Mouse (Mus musculus): ENCODE measurements at regions not wholly inside any gene's neighbourhood (a gene's known extent, or its start where the extent isn't known, plus 50 kb on each side); places are given as distances from the start of the nearest gene placed in this dataset.

DNA sequence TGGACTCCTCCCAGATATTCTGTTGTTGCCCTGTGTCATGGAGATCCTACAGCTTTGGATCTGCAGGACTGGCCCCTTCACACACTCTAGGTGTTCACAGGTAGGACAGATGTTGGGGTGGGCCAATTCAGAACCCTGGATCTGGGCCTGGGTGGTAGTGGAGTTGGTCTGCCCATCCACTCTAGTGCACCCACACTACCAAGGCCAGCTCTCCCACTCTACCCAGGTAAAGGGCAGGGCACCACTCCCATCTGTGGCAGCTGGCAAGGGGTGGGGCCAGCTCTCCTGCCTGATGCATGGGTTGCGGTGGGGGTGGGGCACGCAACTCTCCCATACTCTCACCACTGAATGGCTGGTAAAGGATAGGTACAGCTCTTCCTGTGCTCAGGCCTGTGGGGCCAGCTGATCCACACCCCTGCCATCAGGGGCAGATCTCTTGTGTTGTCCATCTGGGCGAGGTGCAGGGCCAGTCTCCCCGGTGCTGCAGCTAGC is 76.5 kb downstream of the Gja1 start:
- no peak for DNase-seq (ENCODE audit: low spot score in 2 of 2)

DNA sequence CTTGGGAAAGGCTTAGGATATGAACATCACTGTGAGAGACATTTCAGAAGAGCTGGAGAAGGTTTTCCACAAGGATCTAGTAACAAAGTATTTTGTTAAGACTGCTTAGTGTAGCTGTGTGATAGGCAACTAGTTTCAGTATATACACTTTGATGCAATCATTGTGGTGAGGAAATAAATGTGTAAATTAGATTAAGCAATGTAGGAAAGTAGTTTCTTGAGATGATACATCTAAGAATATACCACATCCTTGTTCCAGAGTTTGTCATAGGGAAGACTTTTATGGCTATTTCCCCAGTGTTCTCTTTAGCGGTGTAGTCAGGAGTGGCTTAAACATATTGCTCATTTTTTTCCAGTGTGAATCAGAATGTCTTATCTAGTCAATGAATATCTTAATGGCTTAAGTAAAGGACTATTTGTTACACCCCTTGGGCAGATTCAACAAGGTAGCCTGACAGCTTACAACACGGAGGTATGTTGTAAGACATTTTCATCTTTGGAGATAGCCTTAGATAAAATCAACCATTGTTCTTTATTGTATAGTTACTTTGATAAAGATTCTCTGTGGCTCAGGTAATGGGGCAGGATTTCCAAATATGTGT is 78.8 kb downstream of the Gja1 start:
- DNase-seq (ENCODE audit: low spot score in 2 of 2), result no peak

DNA sequence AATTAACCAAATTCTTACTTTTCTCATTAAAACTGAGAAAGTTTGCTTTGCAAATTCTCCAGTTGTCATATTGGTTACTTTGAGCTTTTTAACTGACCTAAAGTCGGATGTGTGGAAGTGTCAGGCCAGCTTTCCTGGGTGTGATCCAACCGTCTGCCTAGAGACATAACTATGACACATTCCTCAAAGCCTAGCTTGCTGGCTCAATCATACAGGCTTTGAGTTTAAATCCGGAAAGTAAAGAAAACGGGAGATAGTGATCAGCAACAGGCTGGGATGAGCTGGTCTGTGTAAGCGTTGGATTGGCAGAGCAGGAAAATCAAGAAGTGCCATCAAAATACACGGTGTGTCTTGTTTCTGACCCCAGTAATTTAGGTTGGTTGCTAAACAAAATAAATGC is 91.4 kb downstream of the Gja1 start:
- no peak for DNase-seq (ENCODE audit: low spot score in 2 of 2)

DNA sequence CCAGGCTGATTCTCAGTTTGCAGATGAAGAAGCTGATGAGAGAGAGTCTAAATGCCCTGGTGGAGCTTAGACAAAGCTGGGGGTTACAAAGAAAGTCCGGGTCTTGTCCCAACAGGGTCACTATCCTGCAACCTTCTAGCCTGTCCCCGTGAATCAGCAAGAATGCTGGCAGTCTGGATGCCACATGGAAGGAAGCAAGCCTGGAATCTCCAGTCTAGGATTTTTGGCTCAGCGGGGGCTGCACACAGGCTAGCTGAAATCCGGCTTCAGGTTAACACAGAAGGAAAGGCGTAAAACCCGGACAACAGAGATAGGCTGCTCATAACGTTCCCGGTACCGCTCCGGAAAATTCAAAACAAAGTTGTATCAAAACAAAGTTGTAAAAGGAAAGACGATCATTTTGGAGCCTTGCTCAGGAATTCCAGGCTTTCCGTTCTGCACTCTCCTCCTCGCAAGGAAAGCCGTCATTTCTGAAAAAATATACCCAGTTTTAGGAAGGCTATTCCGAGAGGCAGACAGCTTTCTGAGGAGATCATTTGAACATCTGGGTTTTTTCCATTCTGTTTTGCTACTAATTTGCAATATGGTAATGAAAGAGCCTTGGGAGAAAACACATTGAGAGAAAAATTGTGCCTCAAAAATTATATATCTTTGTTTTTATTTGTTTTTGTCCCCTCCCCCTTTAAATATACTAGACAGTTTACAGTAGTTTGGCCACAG is 92.0 kb downstream of the Gja1 start:
- no peak for DNase-seq (ENCODE audit: low spot score in 2 of 2)

DNA sequence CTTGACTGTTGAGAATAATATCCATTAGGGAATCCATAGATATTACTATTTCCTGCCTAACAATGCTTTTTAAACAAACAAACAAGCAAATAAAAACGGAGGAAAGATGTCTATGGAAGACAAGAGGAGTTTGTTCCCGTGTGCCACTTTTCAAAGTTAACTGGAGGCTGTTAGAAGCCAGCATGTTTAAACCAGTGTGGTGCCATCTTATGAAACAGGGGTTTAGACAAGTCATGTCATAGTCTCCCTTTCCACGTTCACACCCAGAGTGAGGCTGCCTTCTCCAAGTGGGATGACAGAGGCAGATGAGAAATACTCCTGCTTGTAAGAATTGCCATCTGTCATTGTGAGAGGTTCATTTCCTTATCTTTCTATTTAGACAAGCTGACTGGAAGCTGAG is 92.8 kb downstream of the Gja1 start:
- no peak for DNase-seq (ENCODE audit: low spot score in 2 of 2)

DNA sequence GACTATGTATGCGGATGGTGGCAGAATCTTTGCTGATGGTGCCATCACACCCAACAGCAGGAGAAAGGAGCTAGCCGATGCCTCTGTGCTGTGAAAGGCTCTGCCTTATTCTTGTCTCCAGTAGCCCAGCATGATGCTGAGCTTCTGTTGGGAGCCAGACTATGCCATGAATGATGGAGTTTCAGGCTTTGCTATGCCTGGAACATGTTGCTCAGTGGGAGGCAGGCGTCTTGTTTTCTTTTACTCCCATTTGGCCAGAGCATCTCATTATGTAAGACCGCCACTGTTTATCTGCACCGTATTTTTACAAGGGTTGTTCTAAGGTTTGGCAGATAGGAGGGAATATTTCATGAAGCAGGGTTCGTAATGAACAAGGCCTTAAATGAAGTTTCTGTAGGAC is 97.8 kb downstream of the Gja1 start:
- DNase-seq (ENCODE audit: low spot score in 2 of 2), result no peak

DNA sequence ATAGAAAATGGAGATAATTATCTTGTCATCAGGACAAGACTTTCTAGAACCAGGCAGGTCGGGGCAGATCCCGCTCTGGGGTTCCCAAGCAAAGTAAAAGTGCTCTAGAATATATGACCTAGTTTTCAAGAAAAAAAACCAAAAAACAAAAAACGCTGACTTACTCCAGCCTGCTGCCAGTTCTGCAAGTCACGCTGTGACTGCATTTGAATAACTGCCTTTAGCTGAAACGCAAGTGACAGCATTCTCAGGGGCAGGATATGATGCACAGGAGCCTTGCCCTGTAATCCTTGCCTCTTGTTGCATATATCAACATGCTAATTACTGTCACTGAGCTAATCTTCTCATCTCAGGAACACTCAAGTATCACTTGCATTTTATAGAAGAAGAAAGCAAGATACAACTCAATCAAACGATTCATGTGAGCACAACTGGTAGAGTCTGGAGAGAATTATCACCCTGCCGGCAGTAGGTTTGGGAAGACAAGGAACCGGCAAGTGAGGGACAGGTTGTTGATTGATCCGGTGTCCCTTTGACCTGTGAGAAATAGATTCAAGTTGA is 105.1 kb downstream of the Gja1 start:
- no peak for DNase-seq (ENCODE audit: low spot score in 2 of 2)

DNA sequence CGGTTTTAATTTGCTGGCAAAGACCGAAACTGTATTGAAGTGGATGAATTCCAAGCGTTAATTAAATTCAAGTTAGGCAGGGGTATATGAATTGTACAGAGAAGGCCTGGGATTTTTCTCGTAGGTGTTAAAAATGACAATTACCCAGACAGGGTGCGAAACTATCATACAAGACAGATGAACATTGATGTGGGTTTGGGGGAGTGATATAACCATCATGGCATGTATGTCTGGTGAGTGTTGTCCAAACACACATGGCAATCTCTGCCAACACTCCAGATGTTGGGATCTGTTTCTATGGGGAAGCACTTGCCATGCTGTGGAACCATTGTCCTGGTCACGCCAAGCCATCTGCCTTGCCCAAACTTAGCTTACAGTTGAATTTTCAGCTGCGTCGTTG is 107.8 kb downstream of the Gja1 start:
- DNase-seq (ENCODE audit: low spot score in 2 of 2), result no peak

DNA sequence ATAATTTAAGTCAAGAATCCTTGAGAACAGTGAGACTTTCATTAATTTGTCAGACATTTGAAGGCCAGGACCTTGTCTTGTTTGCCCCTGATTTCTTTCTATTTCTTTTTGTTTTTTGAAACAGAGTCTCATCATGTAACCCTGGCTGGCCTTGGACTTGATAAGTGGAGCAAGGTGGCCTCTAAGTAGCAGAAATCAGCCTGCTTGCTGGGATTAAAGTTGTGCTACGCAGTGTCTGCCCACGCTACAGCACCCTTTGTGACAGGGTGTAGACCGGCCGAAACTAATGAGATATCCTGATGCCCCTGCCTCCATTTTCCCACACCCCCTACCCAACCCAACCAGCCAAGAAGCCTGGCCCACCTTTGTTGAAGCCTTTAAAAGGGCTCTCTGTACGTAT is 108.6 kb downstream of the Gja1 start:
- DNase-seq (ENCODE audit: low spot score in 2 of 2), result no peak

DNA sequence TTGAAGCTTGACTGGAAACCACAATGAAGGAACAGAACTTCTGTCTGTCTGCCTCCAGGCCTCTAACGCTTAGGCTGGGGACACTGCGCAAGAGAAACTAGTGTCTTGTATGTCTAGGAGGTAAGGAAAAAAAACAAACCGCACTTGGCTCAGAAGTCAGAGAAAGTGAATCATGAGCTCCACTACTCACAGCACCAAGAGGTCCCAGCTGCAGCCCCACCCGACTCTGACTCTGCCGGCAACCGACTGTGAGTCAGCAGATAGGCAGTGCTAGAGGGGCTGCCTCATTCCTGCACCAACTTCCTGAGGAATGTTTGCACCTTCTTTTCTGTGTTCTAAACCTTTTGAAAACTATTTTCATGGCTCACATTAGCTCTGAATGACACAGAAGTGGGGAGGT is 109.5 kb downstream of the Gja1 start:
- no peak for DNase-seq (ENCODE audit: low spot score in 2 of 2)

DNA sequence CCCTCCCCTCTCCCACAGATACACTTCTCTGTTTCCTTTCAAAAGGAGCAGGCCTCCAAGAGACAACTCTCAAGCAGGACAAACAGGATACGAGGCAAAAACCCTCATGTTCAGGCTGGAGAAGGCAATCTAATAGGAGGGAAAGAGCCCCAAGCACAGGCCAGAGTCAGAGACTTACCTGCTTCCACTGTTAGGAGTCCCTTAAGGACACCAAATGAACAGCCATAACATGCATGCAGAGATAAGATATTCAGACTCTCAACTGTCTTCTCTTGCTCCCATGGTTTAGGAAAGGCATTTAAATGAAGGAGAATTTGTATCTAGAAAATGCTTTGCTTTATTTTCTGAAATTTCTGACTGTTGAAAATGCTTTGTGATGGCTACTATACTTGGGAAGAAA is 116.3 kb downstream of the Gja1 start:
- no peak for DNase-seq (ENCODE audit: low spot score in 2 of 2)

DNA sequence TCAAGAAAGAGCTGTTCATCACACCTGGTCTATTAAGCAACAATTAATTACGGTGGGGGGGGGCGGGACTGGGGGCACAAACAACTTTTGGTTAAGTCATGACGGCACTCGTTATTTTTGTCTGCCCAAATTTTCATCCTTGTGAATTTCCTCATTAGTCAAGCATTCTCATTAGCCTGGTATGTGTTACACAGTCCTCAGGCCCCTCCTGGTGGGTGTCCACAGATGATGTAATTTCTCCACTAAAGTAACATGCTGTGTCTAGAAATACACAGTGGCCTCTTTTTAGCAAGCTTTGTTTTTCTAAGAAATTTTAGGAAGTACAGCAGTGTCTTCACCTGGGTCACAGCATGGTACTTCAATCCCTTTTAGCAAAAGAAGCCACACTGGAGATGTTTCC is 118.2 kb downstream of the Gja1 start:
- no peak for DNase-seq (ENCODE audit: low spot score in 2 of 2)

DNA sequence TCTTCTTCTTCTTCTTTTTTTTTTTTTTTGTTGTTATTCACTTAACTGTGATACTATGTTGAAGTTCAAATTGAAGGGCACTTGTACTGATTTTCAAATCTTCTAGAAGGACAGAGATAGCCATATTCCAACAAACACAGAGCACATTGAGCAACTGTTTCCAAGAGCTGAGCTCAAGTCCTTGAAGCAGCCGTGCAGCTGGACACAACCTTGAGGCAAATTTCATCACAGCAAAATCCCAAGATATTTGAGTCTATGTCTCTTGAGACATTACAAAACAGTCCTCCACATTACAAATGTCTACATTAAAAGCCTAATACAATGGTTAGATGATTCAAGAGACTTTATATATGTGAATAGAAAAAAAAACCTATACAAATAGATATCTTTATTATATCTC is 141.9 kb downstream of the Gja1 start:
- DNase-seq (ENCODE audit: low spot score in 2 of 2), result no peak

DNA sequence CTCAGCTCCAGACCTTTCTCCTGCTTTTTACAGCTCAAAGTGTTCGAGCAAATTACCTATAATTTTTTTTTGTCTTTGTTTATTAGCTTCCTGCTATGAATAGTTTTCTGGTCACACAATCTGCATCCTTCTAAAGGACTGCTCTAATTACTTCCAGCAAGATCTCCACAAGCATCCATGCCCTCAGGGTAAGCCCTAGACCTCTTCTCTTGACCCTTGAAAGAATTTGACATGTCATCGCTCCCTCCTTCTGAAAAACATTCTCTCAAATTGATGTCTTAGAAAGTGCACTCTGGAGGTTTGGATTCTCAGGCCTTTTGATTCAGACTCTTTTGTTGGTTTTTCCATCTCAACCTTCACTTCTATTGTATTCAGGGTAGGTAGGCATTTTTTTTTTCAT is 148.7 kb downstream of the Gja1 start:
- no peak for DNase-seq (ENCODE audit: low spot score in 2 of 2)

DNA sequence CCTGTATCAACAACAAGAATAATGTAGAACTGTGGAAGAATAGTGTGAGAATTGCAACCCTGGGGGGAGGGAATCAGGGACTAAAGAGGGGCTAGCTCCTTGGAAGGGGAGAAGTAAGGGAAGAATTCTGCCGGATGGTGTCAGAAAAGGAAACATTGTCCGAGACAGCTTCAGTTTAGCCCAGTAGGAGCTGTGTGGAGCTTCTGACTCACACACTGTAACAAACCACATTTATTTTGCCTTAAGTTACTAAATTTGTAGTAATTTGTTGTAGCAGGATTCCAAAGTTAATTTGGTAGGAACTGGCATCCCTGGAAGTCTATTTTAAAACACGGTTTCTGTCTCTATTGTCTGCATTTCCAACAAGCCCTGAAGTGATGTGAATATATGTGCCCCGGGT is 160.0 kb downstream of the Gja1 start:
- DNase-seq (ENCODE audit: low spot score in 2 of 2), result no peak

DNA sequence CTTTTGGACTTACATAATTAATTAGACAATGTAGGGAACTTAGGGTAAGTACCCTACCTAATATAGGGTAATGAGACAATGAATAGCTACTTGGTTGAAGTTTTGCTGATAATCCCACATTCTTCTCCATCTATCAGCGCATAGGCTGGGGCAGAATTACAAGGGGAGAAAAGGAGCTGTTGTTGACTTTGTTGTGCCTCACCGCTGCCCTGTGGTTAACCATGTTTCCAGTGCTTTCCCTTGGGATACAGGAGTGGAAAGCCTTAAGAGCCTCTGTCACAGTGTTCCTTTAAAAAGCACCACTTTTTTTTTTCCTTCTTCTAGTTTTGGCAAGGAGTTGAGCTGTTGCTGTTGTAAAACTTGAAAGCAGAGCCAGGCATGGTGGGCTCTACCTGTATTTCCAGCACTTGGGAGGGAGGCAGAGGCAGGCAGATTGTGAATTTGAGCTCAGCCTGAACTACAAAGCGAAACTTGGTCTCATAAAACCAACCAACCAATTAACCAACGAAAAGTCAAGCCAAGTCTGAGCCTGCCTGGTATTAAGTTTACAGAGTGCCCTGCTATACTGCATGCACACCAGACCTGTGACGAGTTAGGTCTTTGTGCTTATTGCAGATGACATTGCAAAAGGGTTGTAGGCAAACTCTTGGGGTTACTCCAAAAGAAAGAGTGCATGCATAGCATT is 162.8 kb downstream of the Gja1 start:
- no peak for DNase-seq (ENCODE audit: low spot score in 2 of 2)

DNA sequence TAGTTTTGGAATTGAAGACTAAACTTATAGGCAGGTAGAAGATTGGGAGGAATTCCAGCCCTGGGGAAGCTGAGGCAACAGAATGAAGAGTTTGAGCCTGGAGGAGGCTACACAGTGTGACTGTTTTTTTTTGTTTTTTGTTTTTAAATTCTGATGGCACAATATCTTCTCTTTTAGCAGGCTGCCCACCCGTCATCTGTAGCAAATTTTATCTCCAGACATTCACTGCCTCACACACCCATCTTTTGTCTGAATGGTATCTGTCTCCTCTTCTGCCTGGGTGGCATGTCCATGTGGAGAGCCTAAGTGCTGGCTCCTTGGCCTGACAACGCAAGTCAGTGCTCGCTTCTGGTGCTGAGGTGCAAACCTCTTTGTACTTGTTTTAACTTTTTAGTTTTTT is 165.0 kb downstream of the Gja1 start:
- no peak for DNase-seq (ENCODE audit: low spot score in 2 of 2)

DNA sequence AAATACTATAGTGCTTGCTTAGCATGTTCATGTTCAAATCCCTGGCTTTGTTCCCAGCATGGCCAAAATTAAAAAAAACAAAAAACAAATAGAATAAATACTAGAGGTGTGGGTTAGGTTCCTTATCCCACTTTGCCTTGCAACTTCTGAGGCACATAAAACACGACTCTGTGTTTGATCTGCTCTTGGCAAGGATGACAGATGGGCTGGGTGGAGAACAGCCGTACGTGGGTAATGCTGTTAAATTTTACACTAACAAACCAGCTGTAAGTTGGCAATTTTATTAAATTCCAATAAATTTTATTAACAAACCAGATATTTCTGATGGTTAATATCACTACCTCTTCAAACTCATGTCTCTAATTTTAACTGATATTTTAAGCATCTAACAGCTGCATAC is 168.9 kb downstream of the Gja1 start:
- DNase-seq (ENCODE audit: low spot score in 2 of 2), result no peak

DNA sequence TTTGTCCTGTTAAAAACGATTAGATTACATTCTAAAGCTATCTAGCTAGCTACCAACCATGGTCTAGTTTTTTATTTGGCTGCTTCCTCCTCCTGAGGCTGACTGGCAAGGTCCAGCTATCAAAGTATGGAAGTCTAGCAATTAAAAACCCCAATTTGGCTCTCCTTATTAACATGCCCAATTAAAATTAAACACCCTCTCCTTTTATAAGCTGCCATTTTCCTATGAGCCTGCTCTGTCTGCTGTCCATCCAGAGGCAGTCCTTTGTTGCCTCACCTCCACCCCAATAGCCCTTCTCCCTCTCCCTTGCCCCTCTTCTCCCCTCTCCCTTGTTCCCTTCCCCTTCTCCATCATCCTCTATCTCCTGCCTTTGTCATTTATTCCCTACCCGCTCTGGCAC is 169.7 kb downstream of the Gja1 start:
- no peak for DNase-seq (ENCODE audit: low spot score in 2 of 2)

DNA sequence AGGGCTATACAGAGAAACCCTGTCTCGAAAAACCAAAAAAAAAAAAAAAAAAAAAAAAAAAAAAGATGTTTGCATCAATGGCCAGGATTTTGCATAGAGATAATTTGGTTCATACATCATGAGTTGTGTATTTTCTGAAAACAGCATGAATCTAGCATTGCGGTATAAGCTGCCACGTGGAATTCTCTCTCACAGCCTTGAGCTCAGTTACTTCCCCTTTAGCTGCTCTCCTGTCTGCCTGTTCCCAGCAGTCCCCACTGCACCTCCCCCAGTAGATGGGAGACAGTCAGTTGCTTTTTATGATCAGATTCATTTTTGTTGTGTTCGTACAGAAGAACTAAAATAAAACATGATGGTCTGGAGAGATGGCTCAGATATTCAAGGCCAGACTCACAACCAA is 170.7 kb downstream of the Gja1 start:
- DNase-seq (ENCODE audit: low spot score in 2 of 2), result no peak

DNA sequence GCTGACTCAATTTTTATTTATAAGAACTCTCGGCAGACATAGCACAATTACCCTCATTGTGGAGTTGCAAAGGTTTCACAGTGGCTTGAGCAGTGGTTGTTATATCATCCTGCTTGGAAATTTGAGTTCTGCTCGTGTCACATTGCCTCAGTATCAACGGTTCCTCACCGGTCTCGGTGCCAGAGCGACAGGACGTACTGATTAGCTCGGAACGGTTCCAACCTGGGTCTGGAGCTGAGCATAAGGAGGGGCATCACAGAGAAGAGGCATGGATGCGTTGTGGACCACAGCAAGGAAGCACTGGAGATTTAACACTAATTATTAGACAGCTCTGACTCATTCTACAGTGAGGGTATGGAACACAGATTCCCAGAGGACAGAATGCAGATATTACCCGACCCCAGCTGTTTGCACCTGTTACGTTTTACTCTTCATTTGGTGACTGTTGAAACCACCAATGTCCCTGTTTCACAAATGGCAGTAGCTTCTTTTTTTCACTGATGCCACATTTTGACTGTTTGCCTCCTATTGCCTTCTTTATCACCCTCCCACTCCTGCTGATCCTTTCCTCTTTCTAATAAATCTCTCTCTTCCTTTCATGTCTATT is 189.8 kb downstream of the Gja1 start:
- DNase-seq (ENCODE audit: low spot score in 2 of 2), result no peak

DNA sequence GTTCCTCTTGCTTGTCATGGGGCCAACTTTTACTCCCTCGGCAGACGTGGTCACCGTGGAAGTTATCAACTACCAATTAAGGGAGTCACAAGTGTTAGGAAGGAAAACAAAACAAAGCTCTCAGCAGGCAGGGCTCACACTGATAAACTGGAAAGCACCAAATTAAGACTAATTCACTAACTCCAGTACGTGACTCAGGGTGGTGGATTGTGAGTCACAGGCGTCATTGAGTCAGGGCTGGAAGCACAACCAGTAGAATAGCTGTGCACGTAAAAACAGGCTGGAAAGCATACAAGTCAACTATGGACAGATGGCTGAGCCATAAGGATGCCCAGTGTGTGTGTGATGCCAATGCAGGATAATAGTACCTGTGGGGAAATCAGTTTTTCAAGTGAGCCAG is 204.9 kb downstream of the Gja1 start:
- no peak for DNase-seq (ENCODE audit: low spot score in 2 of 2)

DNA sequence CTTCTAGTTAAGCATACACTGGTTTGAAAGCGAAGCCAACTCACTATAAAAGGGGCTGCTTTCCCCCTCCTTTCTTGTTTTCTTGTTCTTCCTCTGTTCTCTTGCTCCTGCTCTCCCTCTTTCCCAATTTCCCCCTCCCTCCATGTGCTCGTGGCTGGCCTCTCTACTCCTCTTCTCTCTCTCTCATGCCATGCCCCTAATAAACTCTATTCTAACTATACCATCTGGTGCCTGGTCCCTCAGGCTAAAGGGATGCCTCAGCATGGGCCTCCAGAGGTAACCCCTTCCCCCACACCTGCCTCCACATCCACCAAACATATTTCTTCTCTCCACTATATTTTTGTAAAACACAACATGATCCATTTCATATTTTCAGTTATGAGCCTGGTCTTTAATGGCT is 210.1 kb downstream of the Gja1 start:
- DNase-seq (ENCODE audit: low spot score in 2 of 2), result no peak
